Mouse (Mus musculus) activated CD4-positive, CD25-positive, alpha-beta regulatory T cell, adult 4 months (primary cell): Measurements from ENCODE around the gene Gimap9. TPM values are rescaled to one million over a fixed set of nuclear protein-coding genes. Genes with fewer than 3 reads are reported as not detected.

ENCODE experiments used
- ATAC-seq: one replicate; pipeline ENCODE4 v1.8.0; 2017
- polyA plus RNA-seq, 2 experiments: library from polyadenylated mRNA; unstranded; fragments of 100-300 nt; shearing (Covaris generic); gene quantifications; one replicate each; pipeline ENCODE4 v1.2.1; 2017

The Gimap9 gene
- polyA plus RNA-seq, 2 experiments from 2014 or later: 237 to 239 TPM

GRCm38 (mm10) chr6:48696830-48697554, 21.1 kb downstream of the Gimap9 start:
- peak; percentile 21 for ATAC-seq

GRCm38 (mm10) chr6:48697555-48697930, 21.6 kb downstream of the Gimap9 start:
- ATAC-seq: no peak

GRCm38 (mm10) chr6:48698066-48698856, 22.3 kb downstream of the Gimap9 start:
- no peak for ATAC-seq

- ATAC-seq: no peak
Measured at GRCm38 (mm10) chr6:48698888-48699287, 23.0 kb downstream of the Gimap9 start.

- ATAC-seq: peak; percentile 52
Measured at GRCm38 (mm10) chr6:48700251-48701075, 24.5 kb downstream of the Gimap9 start.

- ATAC-seq: no peak
Measured at GRCm38 (mm10) chr6:48702146-48702545, 26.2 kb downstream of the Gimap9 start.

- no peak for ATAC-seq
Measured at GRCm38 (mm10) chr6:48702601-48703000, 26.7 kb downstream of the Gimap9 start.

- ATAC-seq: no peak
Measured at GRCm38 (mm10) chr6:48704146-48704545, 28.2 kb downstream of the Gimap9 start.

- peak; percentile 18 for ATAC-seq
Measured at GRCm38 (mm10) chr6:48706130-48706529, 30.2 kb downstream of the Gimap9 start.

GRCm38 (mm10) chr6:48718455-48718854, 42.5 kb downstream of the Gimap9 start, which contains the start of the genes Gm28053 and Gimap7:
Gene Gm28053, plus strand, starts transcription at chr6:48718607.
Gene Gimap7, plus strand, starts transcription at chr6:48718621.
- ATAC-seq: peak; percentile 95

GRCm38 (mm10) chr6:48720326-48720725, 44.4 kb downstream of the Gimap9 start:
- no peak for ATAC-seq

- ATAC-seq: no peak
Measured at GRCm38 (mm10) chr6:48723468-48723867, 47.5 kb downstream of the Gimap9 start.

GRCm38 (mm10) chr6:48725476-48725875, 49.5 kb downstream of the Gimap9 start:
- ATAC-seq: peak; percentile 60

- ATAC-seq: peak; percentile 68
Measured at GRCm38 (mm10) chr6:48727761-48728160, 51.8 kb downstream of the Gimap9 start.

Other genes with a start within 250 kb of the Gimap9 start
- 1 to 10 TPM; 7.4 to 9.7 TPM for gene Zfp467, start 230.3 kb upstream of the Gimap9 start, polyA plus RNA-seq
- under 1 TPM; 0.04 to 0.55 TPM for gene Sspo, start 227.9 kb upstream of the Gimap9 start, polyA plus RNA-seq
- not detected for gene Atp6v0e2, start 138.5 kb upstream of the Gimap9 start, polyA plus RNA-seq
- gene Lrrc61, start 121.3 kb upstream of the Gimap9 start, polyA plus RNA-seq: 10 to 100 TPM; 35.8 to 39.8 TPM
- under 1 TPM in 1 of 2 experiments, not detected in 1; 0.83 TPM for gene Rarres2, start 103.3 kb upstream of the Gimap9 start, polyA plus RNA-seq
- gene Gm45021, start 86.5 kb upstream of the Gimap9 start, polyA plus RNA-seq: not detected
- gene Repin1, start 82.2 kb upstream of the Gimap9 start, polyA plus RNA-seq: 1 to 10 TPM; 2.1 to 3.3 TPM
- gene Gm44965, start 82.2 kb upstream of the Gimap9 start, polyA plus RNA-seq: not detected
- gene Zfp775, start 74.1 kb upstream of the Gimap9 start, polyA plus RNA-seq: 1 to 10 TPM; 4.8 to 6.1 TPM
- 1 to 10 TPM; 1.2 to 1.7 TPM for gene AI854703, start 49.4 kb upstream of the Gimap9 start, polyA plus RNA-seq
- 100 to 1,000 TPM in 1 of 2 experiments, 10 to 100 TPM in 1; 97.4 to 135 TPM for gene Gimap8, start 28.9 kb upstream of the Gimap9 start, polyA plus RNA-seq
- gene Gimap4, start 8.4 kb downstream of the Gimap9 start, polyA plus RNA-seq: 1,000 to 10,000 TPM; 1,705 to 1,816 TPM
- 100 to 1,000 TPM; 849 to 944 TPM for gene Gimap6, start 32.1 kb downstream of the Gimap9 start, polyA plus RNA-seq
- 10 to 100 TPM; 42.8 to 45.0 TPM for gene Gm28053, start 42.5 kb downstream of the Gimap9 start, polyA plus RNA-seq
- 100 to 1,000 TPM; 444 to 529 TPM for gene Gimap7, start 42.5 kb downstream of the Gimap9 start, polyA plus RNA-seq
- gene Gimap1, start 62.9 kb downstream of the Gimap9 start, polyA plus RNA-seq: 100 to 1,000 TPM; 321 to 429 TPM
- 100 to 1,000 TPM; 198 to 220 TPM for gene Gimap5, start 70.1 kb downstream of the Gimap9 start, polyA plus RNA-seq
- gene Gimap3, start 94.7 kb downstream of the Gimap9 start, polyA plus RNA-seq: 1,000 to 10,000 TPM; 1,102 to 1,198 TPM
- 10 to 100 TPM; 14.5 to 16.2 TPM for gene Tmem176a, start 164.8 kb downstream of the Gimap9 start, polyA plus RNA-seq
- gene Tmem176b, start 165.4 kb downstream of the Gimap9 start, polyA plus RNA-seq: 10 to 100 TPM; 19.4 to 29.2 TPM
- not detected for gene Aoc1, start 196.8 kb downstream of the Gimap9 start, polyA plus RNA-seq